Mouse (Mus musculus): ENCODE measurements around the gene Pwwp2b.
A peak's percentile ranks its signal among the peaks of the same experiment; 100 is the strongest.

Pwwp2b gene

DNA sequence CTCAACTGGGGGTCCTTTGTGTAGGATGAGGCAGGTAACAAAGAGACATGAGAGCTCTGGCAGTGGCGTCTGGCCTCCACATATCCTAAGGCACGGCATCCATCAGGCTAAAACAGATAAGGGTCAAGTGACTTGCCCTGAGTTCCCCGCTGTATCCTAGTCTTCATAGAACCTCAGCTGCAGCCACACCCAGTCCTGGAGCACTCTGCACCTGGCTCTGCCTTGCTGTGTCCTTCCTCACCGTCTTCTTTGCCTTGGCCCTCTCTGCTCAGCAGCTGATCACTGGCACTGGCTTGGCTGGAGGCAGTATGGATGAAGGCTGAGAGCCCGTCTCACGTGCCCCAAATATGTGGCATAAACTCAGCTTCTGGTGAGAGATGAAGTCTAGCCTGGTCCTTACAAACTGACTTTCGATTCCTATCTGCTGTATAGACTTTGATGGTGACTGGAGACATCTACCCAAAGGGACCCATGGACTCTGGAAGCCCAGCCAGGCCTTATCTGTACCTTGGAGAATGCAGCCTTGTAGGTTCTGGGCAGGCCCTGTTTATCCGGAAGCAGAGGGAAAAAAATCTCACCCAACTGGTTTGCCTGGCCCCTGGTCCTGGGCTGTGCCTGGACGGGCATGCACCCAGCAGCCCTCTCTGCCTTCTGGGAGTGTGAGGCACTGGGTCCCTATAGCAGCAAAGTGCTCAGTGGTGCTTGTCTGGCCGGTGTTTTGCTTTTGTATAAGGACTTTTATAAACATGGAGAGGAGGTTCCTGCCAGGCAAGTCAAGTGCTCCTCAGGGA, 9.7 kb downstream of the Pwwp2b start:
- peak; percentile 80 to 84 for DNase-seq (ENCODE audit: low spot score in 2 of 2)

DNA sequence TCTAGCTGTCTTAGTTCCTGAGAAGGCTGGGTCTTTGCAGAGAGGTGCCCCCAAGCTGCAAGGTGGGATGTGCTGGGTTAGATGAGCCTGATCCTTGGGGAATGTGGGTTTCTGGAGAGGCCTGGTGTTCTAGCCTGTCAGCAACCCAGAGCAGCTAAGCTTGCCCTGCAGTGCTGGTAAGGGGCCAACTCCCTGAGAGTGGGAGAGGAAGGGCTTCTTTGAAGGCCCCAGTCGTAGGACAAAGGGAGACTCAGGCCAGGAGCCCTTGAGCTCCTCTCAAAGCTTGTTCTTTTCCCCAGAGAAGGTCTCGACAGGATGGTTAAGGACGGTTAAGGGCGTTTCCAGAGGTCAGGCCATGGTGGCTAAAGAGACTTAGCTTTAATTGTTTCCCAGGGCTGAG, 16.1 kb downstream of the Pwwp2b start:
- DNase-seq (ENCODE audit: low spot score in 2 of 2): no peak

DNA sequence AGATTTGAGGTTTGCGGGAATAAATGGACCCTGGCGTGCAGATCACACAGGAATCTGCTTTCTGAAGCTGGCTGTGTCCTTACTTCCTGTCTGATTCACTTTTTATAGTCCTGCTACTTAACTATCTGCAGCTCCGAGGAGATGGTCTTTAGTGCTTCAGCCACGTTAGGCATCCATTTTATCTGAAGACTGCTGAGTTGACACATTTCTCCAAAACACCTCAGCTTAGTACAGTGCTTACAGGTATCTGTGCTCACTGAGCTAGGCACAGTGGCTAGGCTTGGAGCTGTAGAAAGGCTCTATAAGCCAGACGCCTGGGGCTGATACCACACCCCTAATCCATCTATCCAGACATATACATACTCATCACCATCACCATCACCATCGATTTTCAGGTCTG, 17.4 kb downstream of the Pwwp2b start:
- DNase-seq (ENCODE audit: low spot score in 2 of 2): no peak

DNA sequence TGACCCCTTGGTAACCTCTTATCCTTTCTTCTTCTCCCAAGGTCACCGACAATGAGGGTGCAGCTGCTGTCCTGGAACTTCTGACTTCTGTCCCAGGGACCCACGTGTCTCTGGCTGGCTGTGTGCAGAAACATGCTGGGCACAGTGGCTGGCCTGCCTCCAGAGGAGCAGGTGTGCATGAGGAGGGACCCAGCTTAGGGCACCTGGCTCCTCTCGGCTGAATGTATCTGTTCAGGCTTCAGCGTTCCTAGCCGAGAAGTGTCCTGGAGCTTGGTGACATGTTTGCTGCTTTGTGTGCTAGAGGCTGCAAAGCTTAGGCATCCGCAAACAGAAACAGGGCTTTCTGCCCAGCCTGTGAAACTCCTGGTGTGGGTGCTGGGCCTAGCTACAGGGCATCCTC, 18.1 kb downstream of the Pwwp2b start:
- DNase-seq (ENCODE audit: low spot score in 2 of 2): no peak

DNA sequence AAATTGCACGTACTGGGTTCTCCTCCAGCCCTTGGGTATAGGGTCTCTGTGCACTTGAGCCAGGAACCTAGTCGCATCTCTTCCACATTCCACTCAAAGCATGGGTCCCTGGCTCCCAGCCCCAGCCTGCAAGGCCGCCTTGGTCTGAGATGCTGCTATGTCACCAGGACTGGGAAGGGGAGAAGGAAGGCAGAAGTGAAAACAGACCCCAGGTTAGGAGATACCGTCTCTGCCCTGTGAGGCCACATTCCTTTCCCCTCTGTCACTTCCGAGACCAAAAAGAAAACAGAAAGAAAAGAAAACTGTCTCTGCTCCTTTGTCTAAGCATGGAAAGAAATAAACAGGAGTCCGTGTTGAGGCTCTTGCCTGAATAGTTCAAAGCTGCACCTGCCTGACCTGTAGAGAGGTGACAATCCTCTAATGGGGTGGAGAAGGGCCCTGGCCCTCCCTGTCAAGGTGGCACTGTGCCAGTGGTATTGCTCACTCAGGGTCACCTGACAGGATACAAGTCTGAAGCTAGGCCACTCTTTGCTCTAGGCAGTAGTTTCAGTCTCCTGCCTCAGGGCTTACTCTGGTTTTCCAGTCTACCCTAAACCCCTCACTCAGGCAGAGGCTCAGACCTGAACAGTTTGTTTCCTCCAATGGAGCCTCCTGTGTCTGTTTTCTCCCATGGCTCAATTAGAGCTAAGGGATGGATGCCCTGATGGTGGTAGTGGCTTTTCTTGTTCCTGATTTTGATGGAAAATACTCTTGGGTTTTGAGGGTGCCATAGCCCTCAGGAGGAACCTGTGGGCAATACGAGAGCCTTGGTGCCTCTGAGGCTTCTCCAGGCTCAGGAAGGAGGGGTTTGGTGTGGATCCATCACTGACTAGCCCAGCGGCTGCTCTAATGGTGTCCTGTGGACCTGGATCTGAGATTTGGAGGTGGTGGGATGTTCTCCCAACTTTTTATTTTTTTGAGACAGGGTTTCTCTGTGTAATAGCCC, 18.9 kb downstream of the Pwwp2b start:
- peak in 1 of 2 experiments; percentile 66 for DNase-seq (ENCODE audit: low spot score in 2 of 2)

DNA sequence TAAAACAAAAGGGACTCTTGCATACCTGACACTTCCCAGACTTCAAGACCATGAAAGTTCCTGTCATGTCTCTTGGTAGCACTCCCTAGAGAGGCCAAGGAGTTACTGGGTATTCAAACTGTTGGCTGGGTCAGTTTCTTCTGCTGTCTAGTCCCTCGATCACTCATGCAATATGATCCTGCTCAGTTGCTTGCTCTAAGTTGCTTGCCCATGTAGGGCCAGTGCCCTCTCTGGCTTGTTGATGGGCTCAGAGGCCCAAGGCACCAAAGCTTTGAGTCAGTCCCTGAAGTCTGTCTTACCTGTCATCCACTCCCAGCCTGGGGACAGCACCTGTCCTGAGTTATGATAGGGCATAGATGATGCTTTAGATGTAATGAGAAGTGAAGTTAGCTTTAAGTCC, 22.5 kb downstream of the Pwwp2b start:
- DNase-seq (ENCODE audit: low spot score in 2 of 2): no peak

DNA sequence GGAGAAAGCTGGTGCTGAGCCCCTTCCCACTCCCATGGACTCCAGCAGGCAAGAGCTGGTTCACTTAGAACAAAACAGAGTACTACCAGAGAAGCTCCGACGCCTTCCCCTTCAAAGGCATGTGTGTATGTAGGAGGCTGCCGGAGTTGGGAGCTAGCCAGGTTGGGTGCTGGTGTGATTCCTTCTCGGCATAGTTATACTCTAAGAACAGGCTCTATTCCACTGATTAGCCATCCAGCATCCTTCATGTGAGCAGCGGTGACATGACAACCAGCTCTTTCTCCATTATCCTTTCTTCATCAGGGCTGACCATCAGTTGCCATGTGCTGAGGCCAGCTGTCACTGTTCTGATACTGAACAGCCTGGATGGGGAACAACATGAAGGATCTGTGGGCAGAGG, 23.6 kb downstream of the Pwwp2b start:
- no peak for DNase-seq (ENCODE audit: low spot score in 2 of 2)

DNA sequence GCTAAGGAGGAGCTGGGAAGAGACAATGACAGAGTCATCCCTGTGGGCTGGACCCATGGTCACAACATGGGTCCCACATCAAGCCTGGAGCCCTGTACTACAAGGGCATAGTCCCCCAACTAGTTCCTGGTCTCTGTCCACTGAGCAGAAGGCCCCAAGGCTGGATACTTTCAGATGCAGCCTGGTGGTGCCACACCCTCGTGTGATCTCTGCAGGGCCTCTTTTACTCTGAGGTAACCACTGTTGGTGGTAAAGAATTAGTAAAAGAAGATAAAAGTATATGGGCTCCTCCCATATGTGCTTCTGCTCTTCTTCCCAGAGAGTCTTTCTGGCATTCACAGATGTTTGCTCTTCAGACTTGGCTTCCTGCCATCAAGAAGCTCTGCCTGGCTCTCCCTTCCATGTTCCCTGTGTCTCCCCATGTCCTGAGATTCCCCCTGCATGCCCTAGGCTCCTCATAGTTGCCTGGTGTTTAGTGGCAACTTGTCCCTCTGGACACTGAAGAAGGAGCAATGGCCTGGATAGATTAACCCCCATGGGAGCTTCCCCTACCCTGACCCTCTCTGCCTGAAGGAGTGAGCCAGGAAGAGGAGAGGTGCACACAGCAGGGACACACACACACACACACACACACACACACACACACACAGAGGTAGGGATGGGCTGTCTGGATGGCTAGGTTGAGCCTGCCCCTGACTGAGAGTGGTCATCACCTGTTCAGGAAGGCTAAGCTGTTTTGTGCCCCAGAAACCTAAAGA, 24.5 kb downstream of the Pwwp2b start:
- DNase-seq (ENCODE audit: low spot score in 2 of 2): no peak

DNA sequence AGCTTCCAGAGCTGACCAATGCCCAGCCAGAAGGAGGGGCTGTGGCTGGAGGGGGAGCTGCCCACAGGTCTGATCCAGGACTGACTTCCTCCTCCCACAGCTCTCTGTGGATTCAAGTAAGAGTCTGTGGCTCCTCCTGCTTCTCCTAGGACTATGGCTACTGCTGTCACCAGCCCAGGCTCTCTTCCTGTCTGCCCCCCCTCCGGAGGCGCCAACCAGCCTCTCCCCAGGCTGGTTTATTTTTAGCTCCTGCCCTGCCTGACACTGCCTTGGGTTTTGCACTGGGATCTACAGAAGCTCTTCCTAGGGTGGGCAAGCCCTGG, 25.1 kb downstream of the Pwwp2b start:
- DNase-seq (ENCODE audit: low spot score in 2 of 2): peak in 1 of 2 experiments; percentile 47

DNA sequence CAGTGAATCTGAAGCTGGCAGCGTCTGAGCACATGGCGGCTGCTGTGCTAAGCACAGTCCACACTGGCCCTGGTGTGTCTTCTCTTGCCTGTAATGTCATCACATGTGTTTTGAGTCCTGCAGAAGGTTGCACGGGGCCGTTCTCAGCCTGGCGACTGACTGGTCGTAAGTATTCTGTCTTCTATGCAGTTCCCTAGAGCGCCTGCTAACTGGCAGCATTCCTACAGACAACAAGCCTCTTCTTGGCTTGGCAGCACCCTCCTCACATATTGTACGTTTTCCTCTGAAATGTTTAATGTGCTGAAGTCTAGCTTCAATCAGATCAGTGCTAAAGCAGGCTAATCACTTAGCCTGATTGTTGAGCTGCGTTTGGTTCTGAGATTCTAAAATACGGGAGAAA, 27.3 kb downstream of the Pwwp2b start:
- DNase-seq (ENCODE audit: low spot score in 2 of 2): no peak

DNA sequence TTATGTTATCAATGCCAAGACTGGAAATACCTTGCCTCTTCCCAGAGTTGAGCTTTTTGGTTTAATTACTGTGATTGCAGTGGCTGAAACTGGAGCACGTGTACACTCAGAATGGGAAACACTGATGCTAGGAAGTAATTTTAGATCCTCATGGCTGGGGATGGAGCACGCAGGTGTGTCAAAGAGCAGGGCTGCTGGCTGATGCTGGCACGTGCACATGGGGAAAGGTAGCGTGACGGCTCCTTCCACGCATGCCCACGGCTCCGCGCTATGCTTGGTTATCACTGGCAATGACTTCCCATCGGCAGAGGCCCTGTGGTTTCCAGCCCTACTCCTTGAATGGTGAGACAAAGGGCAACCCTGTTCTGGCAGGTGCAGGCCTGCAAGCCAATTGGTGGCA, 27.9 kb downstream of the Pwwp2b start:
- DNase-seq (ENCODE audit: low spot score in 2 of 2): no peak

DNA sequence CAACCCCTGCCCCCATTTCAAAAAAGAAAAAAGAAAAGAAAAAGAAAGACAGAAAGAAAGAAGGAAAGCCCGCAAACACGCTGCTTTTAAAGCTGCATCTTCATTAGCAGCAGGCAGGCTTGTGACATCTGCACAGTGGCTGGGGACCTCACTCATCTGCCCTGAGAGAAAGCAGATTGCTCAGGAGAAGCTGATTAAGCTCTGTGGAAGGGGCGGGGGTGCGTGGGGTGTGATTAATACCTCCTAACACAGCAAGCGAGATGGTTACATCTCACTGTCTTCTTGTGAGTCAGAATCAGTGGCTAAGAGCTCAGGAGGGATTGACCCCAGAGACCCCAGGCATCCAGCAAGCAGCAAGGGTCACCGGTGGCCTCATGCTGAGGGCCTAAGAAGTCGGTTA, 29.3 kb downstream of the Pwwp2b start:
- DNase-seq (ENCODE audit: low spot score in 2 of 2): no peak

DNA sequence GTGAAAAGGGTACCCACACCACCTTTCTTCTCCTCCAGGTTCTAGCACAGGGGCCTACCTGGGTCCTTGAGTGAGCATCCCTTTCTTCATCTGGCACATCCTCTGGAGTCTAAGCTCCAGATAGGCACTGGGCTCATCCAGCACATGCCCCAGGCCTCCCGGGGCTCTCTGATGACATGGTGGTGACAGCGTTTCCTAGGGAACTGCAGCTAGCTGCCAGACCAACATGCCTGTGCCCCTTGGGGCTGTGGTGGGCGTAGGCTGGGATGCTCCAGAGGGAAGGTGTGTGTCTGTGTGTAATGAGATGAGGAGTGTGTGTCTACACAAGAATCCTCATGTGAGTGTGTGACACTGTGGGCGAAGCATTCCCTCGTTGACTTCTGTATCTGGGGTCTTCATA, 31.3 kb downstream of the Pwwp2b start:
- no peak for DNase-seq (ENCODE audit: low spot score in 2 of 2)

DNA sequence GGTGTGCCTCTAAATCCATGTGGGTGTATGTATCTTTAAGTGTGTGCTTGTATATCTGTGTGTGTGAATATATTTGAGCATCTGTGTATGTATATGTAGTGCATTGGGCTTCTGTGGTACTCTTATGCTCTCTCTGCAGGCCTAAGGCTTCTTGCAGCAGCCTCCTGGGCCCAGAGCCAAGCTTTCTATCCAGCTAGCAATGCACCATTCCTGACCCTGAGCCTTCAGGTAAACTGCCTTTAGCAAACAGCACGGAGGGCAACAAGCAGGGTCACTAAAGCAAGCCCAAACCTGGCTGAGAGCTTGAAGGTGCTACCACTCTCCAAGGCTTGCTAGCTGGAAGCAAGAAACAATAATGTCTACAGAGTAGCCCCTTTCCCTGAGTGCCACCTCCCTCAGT, 31.8 kb downstream of the Pwwp2b start:
- peak in 1 of 2 experiments; percentile 58 for DNase-seq (ENCODE audit: low spot score in 2 of 2)

DNA sequence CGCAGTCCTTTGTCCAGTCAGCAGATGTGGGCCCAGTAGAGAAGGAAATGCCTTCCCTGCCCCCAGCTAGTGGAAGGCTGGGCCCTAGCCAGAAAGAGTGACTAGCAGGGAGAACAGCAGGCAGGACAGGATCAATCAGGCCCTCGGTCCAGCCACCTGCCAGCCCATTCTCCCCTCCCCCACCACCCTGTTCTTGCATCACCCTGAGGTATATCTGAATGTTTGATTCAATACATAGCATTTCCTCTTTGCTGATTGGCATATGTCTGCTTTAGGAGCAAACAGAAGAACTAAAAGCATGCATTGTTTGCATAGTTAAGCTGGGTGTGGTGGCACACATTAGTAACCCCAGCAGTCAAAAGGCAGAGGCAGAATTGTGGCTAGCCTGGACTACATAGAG, 32.9 kb downstream of the Pwwp2b start:
- peak; percentile 62 to 75 for DNase-seq (ENCODE audit: low spot score in 2 of 2)

DNA sequence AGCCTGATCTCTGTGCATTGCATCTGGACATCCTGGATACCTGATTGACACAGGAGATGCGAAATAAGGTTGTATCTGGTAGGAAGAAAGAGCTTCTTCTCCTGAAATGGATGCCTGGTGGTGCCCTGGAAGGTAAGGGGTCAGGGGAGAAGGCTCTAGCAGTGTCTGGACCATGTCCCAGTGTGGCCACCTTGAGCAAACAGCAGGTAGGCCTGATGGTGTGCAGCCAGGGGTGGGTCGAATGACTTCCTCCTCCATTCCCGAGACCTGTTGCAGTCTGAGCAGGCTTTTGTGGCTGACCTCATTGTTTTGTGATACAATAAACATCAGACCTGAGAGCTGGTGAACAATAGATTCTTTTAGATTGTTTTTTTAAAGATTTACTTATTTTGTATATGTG, 33.8 kb downstream of the Pwwp2b start:
- no peak for DNase-seq (ENCODE audit: low spot score in 2 of 2)

DNA sequence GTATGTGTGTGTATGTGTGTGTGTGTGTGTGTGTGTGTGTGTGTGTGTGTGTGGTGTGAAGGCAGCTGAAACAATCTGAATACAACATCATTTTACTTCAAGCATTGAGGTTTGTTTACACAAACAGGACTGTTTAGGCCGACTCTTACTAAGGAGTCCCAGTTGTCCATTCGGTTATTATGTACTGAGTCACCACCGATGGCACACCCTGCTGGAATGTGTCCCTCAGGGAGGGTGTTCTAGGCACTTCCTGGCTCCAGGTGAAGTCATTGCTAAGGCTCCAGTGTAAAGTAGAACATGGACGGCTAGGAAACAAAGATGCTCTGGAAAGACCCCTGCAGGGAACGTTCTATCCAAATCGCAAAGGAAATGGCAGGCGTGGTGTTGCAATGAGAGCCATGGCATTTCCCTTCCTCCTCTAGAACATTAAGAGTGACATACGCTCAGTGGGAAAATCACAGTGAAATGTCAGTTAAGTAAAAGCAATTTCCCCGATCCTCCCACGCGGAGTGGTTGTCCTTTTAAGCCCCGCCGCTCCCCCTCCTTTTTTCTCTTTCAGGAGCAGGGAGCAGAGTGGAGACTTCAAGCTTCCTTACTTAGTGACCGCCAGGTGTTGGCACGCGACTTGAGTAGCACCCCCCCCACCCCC, 37.1 kb downstream of the Pwwp2b start:
- DNase-seq (ENCODE audit: low spot score in 2 of 2): no peak

DNA sequence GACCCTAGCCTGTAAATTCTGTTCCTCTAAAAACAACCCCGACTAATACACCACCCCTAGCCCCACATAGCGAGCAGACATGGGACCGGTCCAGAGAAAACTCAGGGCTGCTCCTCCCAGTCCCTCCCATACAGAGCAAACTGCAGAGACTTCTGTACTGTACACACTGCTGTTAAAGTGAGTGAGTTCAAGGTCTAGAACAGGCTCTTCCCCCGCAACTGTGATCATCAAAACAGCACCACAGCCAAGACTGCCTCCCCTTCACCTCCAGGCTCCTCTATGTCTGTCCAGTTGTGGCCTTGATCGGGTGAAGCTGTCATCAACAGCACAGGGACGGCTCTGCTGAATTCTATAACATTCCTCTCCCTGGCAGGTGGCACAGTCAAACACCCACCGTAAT, 40.3 kb downstream of the Pwwp2b start:
- DNase-seq (ENCODE audit: low spot score in 2 of 2): no peak

DNA sequence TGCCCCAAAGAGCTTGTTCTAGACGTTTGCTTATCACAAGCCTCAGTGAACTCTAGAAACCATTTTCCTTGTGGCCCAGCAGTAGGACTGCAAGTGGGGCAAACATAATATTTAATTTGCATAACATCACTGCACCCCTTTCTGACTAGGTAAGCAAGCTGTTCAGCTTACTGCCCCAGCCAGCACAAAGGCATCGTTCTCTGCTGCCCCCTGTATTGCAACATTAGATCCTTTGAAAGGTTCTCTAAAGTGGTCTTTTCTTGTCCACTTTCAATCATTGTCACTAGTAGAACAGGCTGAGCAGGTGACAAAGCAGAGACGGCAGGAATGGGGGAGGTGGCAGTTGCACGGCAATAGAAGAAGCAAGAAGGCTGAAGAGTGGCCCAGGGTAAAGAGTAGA, 45.1 kb downstream of the Pwwp2b start:
- no peak for DNase-seq (ENCODE audit: low spot score in 2 of 2)

DNA sequence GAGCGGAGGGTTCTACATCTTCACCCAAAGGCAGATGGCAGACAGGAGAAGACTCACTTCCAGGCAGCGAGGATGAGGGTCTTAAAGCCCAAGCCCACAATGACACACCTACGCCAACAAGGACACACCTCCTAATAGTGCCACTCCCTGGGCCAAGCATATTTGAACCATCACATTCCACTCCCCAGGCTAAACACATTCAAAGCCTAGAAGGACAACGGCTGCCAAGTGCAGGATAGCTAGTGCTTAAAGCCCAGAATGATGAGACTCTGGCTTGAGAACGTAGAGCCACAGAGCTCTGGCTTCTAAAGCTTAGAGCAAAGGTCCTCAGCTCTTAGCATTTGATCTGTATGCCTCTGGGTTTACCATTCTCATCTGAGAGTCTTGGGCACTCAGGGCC, 45.8 kb downstream of the Pwwp2b start:
- DNase-seq (ENCODE audit: low spot score in 2 of 2): no peak

DNA sequence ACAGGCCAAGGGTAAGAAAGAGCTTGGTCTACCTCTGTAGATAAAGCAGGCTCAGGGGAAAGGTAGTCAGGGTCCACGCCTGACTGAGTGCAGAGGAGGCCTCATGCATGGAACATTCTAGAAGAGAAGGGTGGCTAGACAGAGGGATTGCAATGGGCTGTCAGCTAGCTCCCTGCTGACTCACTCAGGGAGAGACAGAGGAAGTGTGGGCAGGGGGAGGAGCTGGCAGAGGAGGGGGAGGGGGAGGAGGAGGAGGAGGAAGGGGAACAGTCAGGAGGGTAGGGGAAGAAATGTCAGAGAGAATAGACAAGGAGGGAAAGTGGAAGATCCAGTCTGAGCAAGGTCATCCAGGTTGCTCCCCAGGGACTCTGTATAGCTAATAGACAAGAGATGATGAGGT, 47.4 kb downstream of the Pwwp2b start:
- DNase-seq (ENCODE audit: low spot score in 2 of 2): no peak

All from urinary bladder, postnatal 36 days (tissue).